Mouse (Mus musculus): ENCODE measurements around the gene Gys1.

DNA sequence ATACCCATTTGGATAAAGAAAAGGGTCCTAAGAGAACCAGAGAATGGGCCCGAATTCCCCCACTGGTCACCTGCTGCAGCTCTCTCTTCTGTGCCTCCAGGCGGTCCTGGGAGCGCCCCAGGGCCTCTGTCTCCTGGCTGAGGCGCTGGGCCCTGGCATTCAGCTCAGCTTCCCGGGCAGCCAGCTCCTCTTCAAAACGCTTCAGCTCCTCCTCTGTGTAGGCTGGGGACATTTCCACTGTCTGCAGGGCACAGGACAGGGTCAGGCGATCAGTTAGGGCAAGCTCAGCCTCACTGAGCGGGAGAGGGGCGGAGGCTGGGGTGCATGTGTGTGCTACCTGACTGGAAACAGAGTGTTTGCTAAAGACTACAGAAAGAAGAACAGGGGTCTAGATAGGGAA, 59.9 kb downstream of the Gys1 start:
- no peak for TF ChIP-seq CTCF (IDR thresholded peaks at IDR 0.05; ENCODE audit: borderline replicate concordance, insufficient read depth, low read depth, low read length)
- no peak for TF ChIP-seq POLR2A (IDR thresholded peaks at IDR 0.05; ENCODE audit: borderline replicate concordance, insufficient read depth, low read length)
